Mouse (Mus musculus) forebrain, embryonic 16.5 days (tissue): ENCODE measurements at regions not wholly inside any gene's neighbourhood (a gene's known extent, or its start where the extent isn't known, plus 50 kb on each side); places are given as distances from the start of the nearest gene placed in this dataset.

Experiments
- ATAC-seq: fragments of 200-750 bp; cut with Nextera tagmentation; 2 replicates; pipeline ENCODE4 v1.8.0; 2017; ENCODE audit warnings: mild to moderate bottlenecking, moderate library complexity
- H3K27ac ChIP-seq: fragments of 300-500 bp; sonication (generic); 2 replicates; pipeline ENCODE4 v1.5.1; 2014; ENCODE audit warnings: low read length, control low read depth
- H3K27me3 ChIP-seq: fragments of 300-500 bp; sonication (generic); replicated peaks from 2 replicates; pipeline ENCODE4 v1.6.1; 2014; ENCODE audit warnings: low read length; ENCODE audit not compliant: control insufficient read depth, insufficient read depth
- H3K36me3 ChIP-seq: fragments of 300-500 bp; sonication (generic); 2 replicates; pipeline ENCODE4 v1.6.1; 2014; ENCODE audit not compliant: control insufficient read depth, insufficient read depth
- H3K4me1 ChIP-seq: fragments of 300-500 bp; sonication (generic); replicated peaks from 2 replicates; pipeline ENCODE4 v1.6.1; 2014; ENCODE audit warnings: low read length; ENCODE audit not compliant: control insufficient read depth, insufficient read depth
- H3K4me2 ChIP-seq: fragments of 300-500 bp; sonication (generic); 2 replicates; pipeline ENCODE4 v1.6.1; 2014; ENCODE audit warnings: mild to moderate bottlenecking, low read length, control low read depth
- H3K4me3 ChIP-seq: fragments of 300-500 bp; sonication (generic); replicated peaks from 2 replicates; pipeline ENCODE4 v1.5.1; 2014; ENCODE audit warnings: mild to moderate bottlenecking, low read length, control low read depth
- H3K9ac ChIP-seq: fragments of 300-500 bp; sonication (generic); replicated peaks from 2 replicates; pipeline ENCODE4 v1.6.1; 2014; ENCODE audit warnings: low read depth, low read length, control low read depth
- H3K9me3 ChIP-seq: fragments of 300-500 bp; sonication (generic); 2 replicates; pipeline ENCODE4 v1.6.1; 2016; ENCODE audit warnings: low read length; ENCODE audit not compliant: control insufficient read depth
- WGBS: fragments of 180-500 bp; shearing (Covaris S2); extraction: QIAGEN DNeasy Blood & Tissue Kit; methylation state at CpG from one replicate; pipeline ENCODE4 v1.1.7; 2014; 5-methylcytosine and 5-hydroxymethylcytosine counted together

DNA sequence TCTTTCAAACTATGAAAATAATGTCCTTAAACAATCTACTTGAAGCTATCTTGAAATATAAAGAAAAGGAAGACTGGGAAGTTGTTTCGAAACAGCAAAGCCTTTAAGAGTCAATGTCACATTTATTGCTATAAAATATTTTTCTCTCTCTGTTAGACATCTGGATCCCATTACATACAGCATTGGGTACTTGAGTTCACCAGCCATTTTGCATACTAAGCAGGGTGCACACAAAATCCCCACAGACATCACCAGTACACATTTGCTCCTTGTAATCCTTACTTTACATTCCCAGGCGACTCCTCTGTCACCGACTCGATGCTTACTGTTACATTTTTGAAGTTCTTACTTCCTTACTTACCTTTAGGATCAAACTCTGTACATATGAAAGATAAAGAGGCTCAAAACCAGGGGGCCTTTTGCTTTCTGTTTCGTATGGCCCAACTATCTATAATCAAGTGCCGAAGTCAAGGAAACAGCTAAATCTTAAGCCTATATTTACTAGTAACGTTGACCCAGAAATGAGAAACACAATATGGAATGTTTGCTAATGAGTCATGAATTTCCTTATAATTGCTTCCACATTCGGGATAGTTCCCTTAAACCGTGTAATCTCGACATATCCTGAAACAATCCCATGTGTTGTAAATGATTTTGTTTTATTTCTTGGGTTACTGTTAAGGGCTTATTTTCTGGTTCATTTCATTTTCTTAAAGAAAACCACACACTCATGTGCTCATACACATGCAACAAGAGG is 49.8 kb upstream of the Nr2f2 start:
- H3K36me3 ChIP-seq = no peaks in the 10 kb centered on the region
- no peak overlapping the region for H3K4me3 ChIP-seq
- no peak overlapping the region for H3K9ac ChIP-seq
- no peak overlapping the region for H3K27ac ChIP-seq
- no peak overlapping the region for H3K4me2 ChIP-seq
- 85% methylated on average over 10 of the region's 10 CpGs for WGBS
- ATAC-seq = no peak
- H3K27me3 ChIP-seq = no peaks in the 10 kb centered on the region
- no peaks in the 10 kb centered on the region for H3K4me1 ChIP-seq
- no peaks in the 10 kb centered on the region for H3K9me3 ChIP-seq
